Mouse (Mus musculus) hindbrain, embryonic 10.5 days (tissue): ENCODE data around the gene Hc. TPM values are rescaled to one million over a fixed set of nuclear protein-coding genes. Genes with fewer than 3 reads are reported as not detected.

Source experiments
- DNase-seq: peaks from one replicate; pipeline ENCODE4 v3.0.0-alpha.2; 2017; ENCODE audit warnings: low spot score
- H3K27ac ChIP-seq: fragments of 300-500 bp; sonication (generic); 2 replicates; pipeline ENCODE4 v1.5.1; 2016; ENCODE audit warnings: mild to moderate bottlenecking, moderate library complexity
- H3K27me3 ChIP-seq: fragments of 300-500 bp; sonication (generic); 2 replicates; pipeline ENCODE4 v1.6.1; 2016; ENCODE audit warnings: mild to moderate bottlenecking; ENCODE audit not compliant: poor library complexity, insufficient read depth, severe bottlenecking
- H3K36me3 ChIP-seq: fragments of 300-500 bp; sonication (generic); 2 replicates; pipeline ENCODE4 v1.6.1; 2016; ENCODE audit warnings: mild to moderate bottlenecking, moderate library complexity
- H3K4me1 ChIP-seq: fragments of 300-500 bp; sonication (generic); replicated peaks from 2 replicates; pipeline ENCODE4 v1.6.1; 2016; ENCODE audit warnings: mild to moderate bottlenecking
- H3K4me3 ChIP-seq: fragments of 300-500 bp; sonication (generic); 2 replicates; pipeline ENCODE4 v1.5.1; 2016; ENCODE audit warnings: mild to moderate bottlenecking, moderate library complexity
- H3K9me3 ChIP-seq: fragments of 300-500 bp; sonication (generic); 2 replicates; pipeline ENCODE4 v1.6.1; 2016; ENCODE audit warnings: mild to moderate bottlenecking, moderate library complexity
- whole genome bisulfite sequencing: fragments of 180-500 bp; shearing (Covaris S2); methylation state at CpG from one replicate; pipeline ENCODE4 v1.1.7; 2016; 5-methylcytosine and 5-hydroxymethylcytosine counted together
- polyA plus RNA-seq: library from polyadenylated mRNA; unstranded; fragments of >200 nt; fragmentation: Nextera tagmentation; extraction: Ambion mirVana; gene quantifications from 2 replicates; pipeline ENCODE4 v1.2.1, GENCODE M21; 2016

Gene Hc
- polyA plus RNA-seq, 1 experiment from 2014 or later = 0.44 TPM

GRCm38 (mm10) chr2:35038580-35039375, 22.5 kb downstream of the Hc start:
- Histone ChIP-seq H3K36me3 (no peaks in the 10 kb centered on the region), H3K4me1 (no peaks in the 10 kb centered on the region), H3K27me3 (no peaks in the 10 kb centered on the region), H3K9me3 (peaks cover 12% of the 10 kb centered on the region; the same call in 1 of the 2 replicates), H3K27ac (no peak overlapping the region), H3K4me3 (no peak overlapping the region)
- DNase-seq = no peak
- 91% methylated on average over 9 of the region's 9 CpGs for WGBS

- no peak for DNase-seq
- Histone ChIP-seq H3K9me3 (no peaks in the 10 kb centered on the region), H3K4me1 (no peaks in the 10 kb centered on the region), H3K36me3 (no peaks in the 10 kb centered on the region), H3K4me3 (no peak overlapping the region), H3K27me3 (no peaks in the 10 kb centered on the region), H3K27ac (no peak overlapping the region)
- 87% methylated on average over 3 of the region's 3 CpGs for WGBS
Measured at GRCm38 (mm10) chr2:35024646-35025154, 36.5 kb downstream of the Hc start.

GRCm38 (mm10) chr2:35021806-35022205, 39.4 kb downstream of the Hc start:
- H3K27ac ChIP-seq = no peak overlapping the region
- H3K36me3 ChIP-seq = no peaks in the 10 kb centered on the region
- DNase-seq = no peak

GRCm38 (mm10) chr2:35015861-35016260, 45.4 kb downstream of the Hc start:
- Histone ChIP-seq H3K4me1 (no peaks in the 10 kb centered on the region), H3K9me3 (no peaks in the 10 kb centered on the region), H3K27ac (no peak overlapping the region), H3K36me3 (no peaks in the 10 kb centered on the region), H3K4me3 (no peak overlapping the region), H3K27me3 (no peaks in the 10 kb centered on the region)
- WGBS = 49% methylated on average over 6 of the region's 6 CpGs
- no peak for DNase-seq

More at GRCm38 (mm10) chr2:35021806-35022205, 39.4 kb downstream of the Hc start:
- 87% methylated on average over 5 of the region's 5 CpGs for WGBS
- Histone ChIP-seq H3K27me3 (no peaks in the 10 kb centered on the region), H3K4me1 (no peaks in the 10 kb centered on the region), H3K9me3 (no peaks in the 10 kb centered on the region), H3K4me3 (no peak overlapping the region)

GRCm38 (mm10) chr2:35011649-35012048, 49.6 kb downstream of the Hc start:
- no peak overlapping the region for H3K27ac ChIP-seq
- H3K27me3 ChIP-seq = no peaks in the 10 kb centered on the region
- no peak overlapping the region for H3K4me3 ChIP-seq
- no peak for DNase-seq
- 91% methylated on average over 8 of the region's 8 CpGs for WGBS
- H3K9me3 ChIP-seq = no peaks in the 10 kb centered on the region
- H3K36me3 ChIP-seq = no peaks in the 10 kb centered on the region
- H3K4me1 ChIP-seq = no peaks in the 10 kb centered on the region

GRCm38 (mm10) chr2:34998956-34999355, 62.3 kb downstream of the Hc start:
- no peaks in the 10 kb centered on the region for H3K36me3 ChIP-seq
- DNase-seq = no peak
- 85% methylated on average over 9 of the region's 9 CpGs for WGBS
- H3K9me3 ChIP-seq = no peaks in the 10 kb centered on the region
- H3K27me3 ChIP-seq = no peaks in the 10 kb centered on the region
- H3K4me3 ChIP-seq = no peak overlapping the region
- H3K4me1 ChIP-seq = peaks cover 9% of the 10 kb centered on the region
- H3K27ac ChIP-seq = no peak overlapping the region

- whole genome bisulfite sequencing = 84% methylated on average over 5 of the region's 5 CpGs
- H3K4me3 ChIP-seq = no peak overlapping the region
- H3K27ac ChIP-seq = no peak overlapping the region
- H3K4me1 ChIP-seq = peaks cover 27% of the 10 kb centered on the region
- DNase-seq = no peak
- H3K36me3 ChIP-seq = no peaks in the 10 kb centered on the region
- H3K9me3 ChIP-seq = no peaks in the 10 kb centered on the region
- H3K27me3 ChIP-seq = no peaks in the 10 kb centered on the region
Measured at GRCm38 (mm10) chr2:34996506-34996905, 64.7 kb downstream of the Hc start.

- WGBS = 62% methylated on average over 5 of the region's 5 CpGs
- no peak overlapping the region for H3K4me3 ChIP-seq
- H3K4me1 ChIP-seq = peaks cover 27% of the 10 kb centered on the region
- DNase-seq = no peak
- H3K36me3 ChIP-seq = no peaks in the 10 kb centered on the region
- H3K27ac ChIP-seq = peak overlapping the region; percentile 56; the same call in 1 of the 2 replicates
- no peaks in the 10 kb centered on the region for H3K9me3 ChIP-seq
- no peaks in the 10 kb centered on the region for H3K27me3 ChIP-seq
Measured at GRCm38 (mm10) chr2:34993696-34994356, 67.4 kb downstream of the Hc start.

- H3K27ac ChIP-seq = peak overlapping the region; percentile 56
- peak; percentile 45 for DNase-seq
- no peaks in the 10 kb centered on the region for H3K9me3 ChIP-seq
- WGBS = 10% methylated on average over 9 of the region's 9 CpGs
- H3K36me3 ChIP-seq = no peaks in the 10 kb centered on the region
- peak overlapping the region; percentile 9; the same call in 1 of the 2 replicates for H3K4me3 ChIP-seq
- H3K4me1 ChIP-seq = peaks cover 27% of the 10 kb centered on the region
- H3K27me3 ChIP-seq = no peaks in the 10 kb centered on the region
Measured at GRCm38 (mm10) chr2:34992729-34993695, 68.2 kb downstream of the Hc start.

GRCm38 (mm10) chr2:34991966-34992365, 69.3 kb downstream of the Hc start:
- H3K27ac ChIP-seq = no peak overlapping the region
- WGBS = 77% methylated on average over 3 of the region's 3 CpGs
- H3K9me3 ChIP-seq = no peaks in the 10 kb centered on the region
- no peak for DNase-seq
- peaks cover 27% of the 10 kb centered on the region for H3K4me1 ChIP-seq
- no peaks in the 10 kb centered on the region for H3K36me3 ChIP-seq
- no peak overlapping the region for H3K4me3 ChIP-seq
- no peaks in the 10 kb centered on the region for H3K27me3 ChIP-seq

GRCm38 (mm10) chr2:34989749-34990148, 71.5 kb downstream of the Hc start:
- H3K27me3 ChIP-seq = no peaks in the 10 kb centered on the region
- H3K36me3 ChIP-seq = no peaks in the 10 kb centered on the region
- DNase-seq = no peak
- H3K4me1 ChIP-seq = peaks cover 26% of the 10 kb centered on the region
- H3K27ac ChIP-seq = no peak overlapping the region
- H3K9me3 ChIP-seq = no peaks in the 10 kb centered on the region
- H3K4me3 ChIP-seq = no peak overlapping the region
- WGBS = 89% methylated on average over 1 of the region's 1 CpGs

GRCm38 (mm10) chr2:34987595-34987994, 73.6 kb downstream of the Hc start:
- Histone ChIP-seq H3K27ac (no peak overlapping the region), H3K4me1 (peaks cover 17% of the 10 kb centered on the region), H3K4me3 (no peak overlapping the region), H3K36me3 (no peaks in the 10 kb centered on the region), H3K9me3 (no peaks in the 10 kb centered on the region), H3K27me3 (no peaks in the 10 kb centered on the region)
- no peak for DNase-seq
- 82% methylated on average over 1 of the region's 1 CpGs for WGBS
